Mouse (Mus musculus): ENCODE measurements at regions not wholly inside any gene's neighbourhood (a gene's known extent, or its start where the extent isn't known, plus 50 kb on each side); places are given as distances from the start of the nearest gene placed in this dataset.

DNA sequence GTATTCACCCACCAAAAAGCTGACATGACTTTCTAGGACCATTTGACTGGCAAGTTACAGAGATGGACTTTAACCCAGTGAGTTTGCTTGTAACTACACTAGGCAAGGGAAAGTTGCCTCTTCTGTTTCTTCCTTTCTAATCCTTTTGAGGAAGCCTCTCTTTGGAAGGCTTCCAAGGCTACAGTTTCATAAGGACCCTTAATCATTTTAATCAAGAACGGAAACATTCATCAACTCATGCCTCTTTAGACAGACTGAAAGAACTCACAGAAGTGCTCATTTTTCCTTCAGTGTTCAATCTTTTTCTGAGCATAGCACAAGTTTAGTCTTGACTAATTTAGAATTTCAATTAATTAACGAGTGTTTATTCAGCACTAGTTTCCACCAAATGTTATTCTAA, 84.2 kb downstream of the Ddx1 start:
- no peak for DNase-seq

DNA sequence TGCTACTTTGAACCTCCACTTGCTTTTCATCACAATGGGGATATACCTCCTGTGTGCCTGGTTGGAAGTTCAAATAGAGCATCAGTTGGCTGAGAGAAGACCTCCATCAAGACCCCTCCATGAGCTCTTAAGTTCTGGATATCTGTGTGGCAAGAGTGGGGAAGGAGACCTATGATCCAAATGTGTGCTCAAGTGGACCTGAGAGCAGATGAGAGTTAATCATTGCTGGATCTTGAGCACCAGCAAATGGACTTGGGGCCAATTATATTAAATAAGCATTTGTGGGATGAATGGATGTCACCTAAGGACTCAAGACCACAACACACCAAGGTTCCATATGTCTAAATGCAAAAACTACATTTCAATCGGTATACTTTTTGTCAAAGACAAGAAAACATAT, 88.0 kb downstream of the Ddx1 start:
- no peak for DNase-seq

DNA sequence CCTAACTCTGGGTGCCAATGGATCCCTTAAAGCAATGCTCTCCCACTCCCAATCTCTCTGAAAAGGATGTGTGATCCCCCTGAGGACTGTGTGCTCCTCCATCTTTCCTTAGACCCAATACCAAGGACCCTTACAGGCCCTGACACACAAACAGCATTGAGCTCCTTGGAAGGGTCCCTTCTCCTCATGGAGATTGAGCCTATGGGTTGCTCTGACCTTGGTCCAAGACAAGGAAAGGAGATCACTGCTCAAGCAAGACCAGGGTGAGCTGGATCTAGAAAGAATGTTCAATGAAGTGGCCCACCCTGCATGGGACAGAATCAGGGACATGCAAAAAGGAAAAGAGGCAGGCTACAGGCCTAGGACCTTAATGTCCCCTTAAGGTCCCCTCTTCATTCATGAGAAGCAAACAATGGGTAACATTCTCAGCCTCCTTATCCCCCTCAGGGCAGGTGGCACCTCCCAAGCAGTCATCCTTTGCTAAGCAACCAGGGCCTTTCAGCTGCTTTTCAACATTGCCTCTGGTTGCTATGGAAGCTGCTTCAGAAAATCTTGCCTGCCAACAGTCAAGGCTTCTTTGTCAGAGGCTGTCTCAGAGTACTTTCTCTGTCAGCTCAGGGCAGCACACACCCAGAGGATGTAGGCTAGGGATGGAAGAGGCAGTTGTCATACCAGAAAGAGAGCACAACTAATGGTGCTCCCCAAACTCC, 89.5 kb downstream of the Ddx1 start:
- peak; percentile 48 for DNase-seq

DNA sequence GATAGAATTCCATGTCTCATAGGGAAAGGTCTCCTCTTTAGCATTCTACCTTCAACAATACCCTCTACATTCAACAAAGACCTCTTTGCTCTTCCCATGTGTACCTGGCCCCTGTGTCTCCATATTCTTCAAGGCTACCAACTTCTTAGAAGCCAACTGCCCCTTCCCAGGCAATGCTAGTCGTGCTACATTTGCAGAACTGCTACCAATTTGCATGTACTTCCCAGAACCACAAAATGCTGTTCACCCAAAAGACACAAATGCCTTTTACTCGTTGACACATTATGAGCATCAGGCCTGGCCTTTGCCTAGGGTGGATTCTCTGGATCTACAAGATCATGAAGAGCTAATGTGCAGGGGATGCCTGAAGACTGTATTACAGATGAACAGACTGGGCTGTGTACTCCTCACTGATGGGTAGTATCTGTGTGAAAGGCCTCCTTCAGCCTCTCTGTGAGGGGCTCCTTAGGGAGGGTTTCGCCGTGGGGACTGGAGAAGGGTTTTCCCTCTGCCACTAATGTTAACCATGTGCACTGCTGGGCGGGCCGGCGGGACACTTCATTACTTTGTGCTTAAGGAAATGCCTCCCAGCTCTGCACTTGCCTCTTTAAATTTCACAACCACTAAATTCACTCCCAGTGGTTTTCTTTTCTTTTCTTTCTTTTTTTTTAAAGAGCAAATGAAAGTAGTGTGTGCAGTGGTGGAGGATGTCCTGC, 91.2 kb downstream of the Ddx1 start:
- peak; percentile 57 for DNase-seq

DNA sequence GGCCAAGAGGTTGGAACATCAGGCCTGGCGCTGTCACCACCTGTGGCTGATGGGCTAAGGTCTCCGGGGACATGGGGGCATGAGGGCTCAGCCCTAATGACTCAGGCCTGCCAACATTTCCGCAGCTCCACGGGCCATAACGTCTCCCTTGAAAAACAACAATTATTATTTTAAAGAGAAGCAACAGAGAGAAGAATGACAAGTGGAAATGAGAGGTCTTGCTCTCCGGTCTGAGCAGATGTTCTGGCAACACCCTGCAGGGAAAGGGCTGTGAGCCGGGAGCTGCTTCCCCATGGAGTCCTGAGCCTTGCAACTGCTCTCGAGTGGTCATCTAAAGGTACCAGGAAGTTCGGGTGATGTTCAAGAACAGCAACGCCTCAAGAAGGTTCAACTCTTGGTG, 91.9 kb downstream of the Ddx1 start:
- DNase-seq, result peak; percentile 27

DNA sequence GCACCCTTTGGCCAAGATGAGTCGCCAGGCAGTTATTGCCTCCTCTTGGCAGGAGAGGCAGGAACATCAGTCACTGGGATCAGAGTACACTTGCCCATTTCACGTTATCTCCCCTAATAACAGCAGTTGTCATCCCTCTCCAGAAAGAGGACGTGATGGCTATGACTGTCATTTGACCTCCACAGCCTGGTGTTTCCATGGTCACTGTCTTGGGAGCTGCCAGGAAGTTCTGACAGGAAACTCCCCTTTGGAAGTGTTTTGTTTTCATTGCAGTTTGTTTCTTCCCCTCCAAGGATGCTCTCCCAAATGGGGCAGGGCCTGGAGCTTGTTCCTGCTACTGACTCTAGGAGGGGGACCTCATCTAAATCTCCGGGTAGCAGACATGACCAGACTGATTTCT, 98.3 kb downstream of the Ddx1 start:
- DNase-seq, result no peak

DNA sequence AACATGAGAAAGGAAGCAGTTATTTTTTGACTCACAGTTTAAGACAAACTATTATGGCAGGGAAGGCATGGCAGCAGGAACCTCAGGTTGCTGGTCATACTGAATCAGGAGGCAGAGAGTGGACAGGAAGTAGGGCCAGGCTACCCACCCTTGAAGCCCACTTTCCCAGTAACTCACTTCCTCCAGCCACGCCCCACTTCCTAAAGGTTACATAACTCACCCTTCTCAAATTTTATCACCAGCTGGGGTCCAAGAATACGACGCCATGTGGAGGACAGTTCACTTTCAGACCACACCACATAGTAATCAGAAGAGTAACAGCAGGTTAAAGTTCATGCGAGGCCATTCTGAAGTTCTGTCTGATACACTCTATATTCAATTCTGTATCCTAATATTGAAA, 101.8 kb downstream of the Ddx1 start:
- DNase-seq, result no peak

DNA sequence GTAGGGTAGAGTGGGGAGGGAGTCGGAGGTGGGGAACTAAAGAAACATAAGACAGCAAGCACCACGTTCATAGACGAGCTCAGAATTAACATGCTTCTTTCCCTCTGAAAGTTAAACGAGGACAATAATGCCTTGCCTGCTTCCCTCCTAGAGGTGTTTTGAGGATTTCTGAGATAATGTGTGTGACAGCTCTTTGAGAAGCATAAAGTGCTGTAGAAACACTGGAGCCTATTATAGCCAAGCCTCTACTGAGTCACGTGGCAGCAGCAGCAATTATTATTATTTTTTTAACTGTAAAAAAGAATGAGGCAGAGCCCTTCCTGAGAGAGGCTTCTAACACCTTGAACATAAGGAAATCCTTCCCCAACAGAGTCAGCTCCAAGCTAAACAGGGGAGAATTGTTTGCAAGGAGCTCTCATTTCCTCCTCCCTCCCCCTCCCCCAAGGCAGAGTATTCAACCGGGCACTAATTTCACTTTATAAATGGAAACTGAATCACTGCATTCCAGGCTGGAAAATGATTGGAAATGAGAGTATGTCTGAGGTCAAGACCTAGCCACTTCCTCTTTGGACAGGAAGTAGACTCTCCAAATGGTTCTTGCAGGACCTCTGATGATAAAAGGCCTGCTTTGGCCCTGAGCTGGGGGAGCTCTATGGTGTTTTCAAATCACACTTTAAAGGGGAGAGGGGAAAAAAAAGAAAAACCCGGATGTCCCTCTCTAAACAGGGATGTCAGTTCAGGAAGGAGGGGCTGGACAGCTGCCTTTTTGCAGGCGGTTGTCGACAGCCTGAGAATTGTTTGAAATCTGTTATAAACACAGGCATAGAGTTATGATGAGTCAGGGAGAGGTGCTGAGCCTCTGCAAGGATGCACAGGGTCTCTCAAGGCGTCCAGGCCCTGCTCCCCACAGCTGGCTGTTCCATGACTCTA, 103.6 kb downstream of the Ddx1 start:
- peak; percentile 50 for DNase-seq

DNA sequence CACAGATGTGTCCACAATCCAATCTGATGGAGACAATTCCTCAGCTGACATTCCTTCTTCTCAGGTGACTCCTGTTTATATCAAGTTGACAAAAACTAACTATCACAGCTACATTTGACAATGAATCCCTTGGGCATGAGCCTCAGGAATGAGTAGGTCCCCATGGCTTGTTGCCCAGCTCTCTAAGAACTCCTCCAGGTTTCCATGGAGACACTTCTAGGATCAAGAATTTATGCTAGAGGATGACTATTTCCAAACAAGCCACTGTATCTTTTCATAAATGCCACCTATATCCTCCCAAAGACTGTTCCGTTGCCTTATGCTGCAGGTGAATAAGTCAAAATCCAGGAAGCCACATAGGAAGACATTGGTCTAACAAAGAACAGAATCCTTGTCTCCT, 104.3 kb downstream of the Ddx1 start:
- no peak for DNase-seq

DNA sequence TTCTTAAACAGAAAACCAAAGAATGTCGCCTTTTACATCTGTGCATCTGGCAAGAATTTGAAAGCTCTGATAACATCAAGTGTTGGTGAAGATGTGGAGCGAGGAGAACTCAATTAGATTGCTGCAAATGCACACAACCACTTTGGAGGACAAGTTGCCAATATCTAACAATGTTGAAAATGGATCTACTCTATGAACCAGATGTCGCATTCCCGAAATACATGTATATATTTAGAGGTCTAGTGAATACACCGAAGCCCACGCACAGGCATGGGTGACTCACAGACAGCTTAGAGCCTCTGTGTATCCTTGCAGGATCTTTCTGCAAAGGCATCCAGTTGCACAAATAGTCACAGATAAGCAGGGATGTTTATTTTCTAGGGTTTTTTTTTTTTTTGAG, 108.4 kb downstream of the Ddx1 start:
- no peak for DNase-seq

DNA sequence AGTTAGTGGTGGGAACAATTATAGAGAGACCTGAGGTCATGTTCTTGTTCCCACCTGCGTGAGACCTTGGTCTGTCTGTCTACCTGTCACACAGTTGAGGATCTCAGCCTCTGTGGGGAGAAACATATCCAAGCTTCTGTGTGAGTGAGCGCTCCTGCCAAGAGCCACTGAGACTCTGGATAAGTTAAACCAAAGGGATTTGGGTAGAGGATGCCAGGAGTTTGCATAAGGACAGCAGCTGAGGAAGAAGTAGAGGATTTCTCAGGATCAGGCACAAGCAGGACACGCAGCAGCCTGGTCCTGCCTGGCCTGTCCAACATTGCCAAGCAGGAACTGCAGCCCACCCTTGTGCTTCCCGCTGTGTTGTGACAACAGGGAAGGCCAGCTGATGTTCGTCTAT, 109.8 kb downstream of the Ddx1 start:
- DNase-seq, result no peak

DNA sequence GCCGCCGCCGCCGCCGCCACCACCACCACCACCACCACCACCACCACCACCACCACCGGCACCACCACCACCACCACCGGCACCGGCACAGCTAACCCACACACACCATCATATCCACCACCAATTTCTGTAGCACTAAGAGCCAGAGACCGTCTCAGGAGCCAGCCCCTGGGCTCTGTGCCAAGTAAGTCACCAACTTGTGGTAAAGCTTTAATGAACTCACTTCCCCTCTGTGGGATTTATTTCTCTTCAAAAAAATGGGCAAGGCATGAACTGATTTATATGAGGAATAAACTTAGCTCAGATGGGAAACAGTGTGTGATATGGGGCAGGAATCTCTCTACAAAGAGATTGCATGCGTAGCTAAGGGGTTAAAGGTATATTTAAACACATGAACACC, 114.8 kb downstream of the Ddx1 start:
- DNase-seq, result no peak

DNA sequence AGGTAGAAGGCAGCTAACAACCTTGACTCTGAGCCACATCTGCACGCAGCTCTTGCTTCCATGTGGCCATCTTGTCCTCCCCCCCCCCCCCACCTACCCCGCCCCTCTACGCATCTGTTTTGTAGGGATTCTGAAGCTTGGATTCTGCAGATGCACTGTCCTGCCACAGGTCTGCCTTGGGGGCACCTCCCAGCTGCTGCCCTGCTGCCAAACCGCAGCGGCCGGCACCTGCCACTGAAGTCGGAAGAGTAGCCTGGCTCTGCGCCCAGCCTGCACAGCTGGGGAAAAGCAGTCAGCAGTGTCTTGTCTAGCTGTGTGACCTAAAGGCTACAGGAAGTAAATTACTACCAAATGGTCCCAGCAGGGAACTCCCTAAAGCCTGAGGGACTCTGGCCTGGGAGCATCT, 119.3 kb downstream of the Ddx1 start:
- no peak for DNase-seq

DNA sequence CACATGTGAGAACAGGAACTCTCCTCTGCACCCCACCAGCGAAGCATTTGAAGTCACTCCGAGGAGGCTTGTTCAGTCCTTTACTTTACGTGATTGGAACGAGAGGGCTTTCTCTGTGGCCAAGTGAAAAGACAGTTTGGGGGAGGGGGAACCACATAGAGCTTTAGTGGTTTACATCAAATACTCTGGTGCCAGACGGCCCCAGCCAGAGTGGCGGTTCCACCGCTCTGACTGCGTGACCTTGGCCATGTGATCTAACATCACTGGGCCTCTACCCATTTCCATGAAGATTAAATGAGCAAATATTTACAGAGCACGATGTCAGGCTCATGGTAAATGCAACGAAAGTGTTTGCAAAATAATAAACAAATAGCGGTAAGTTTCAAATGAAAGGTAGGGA, 121.6 kb downstream of the Ddx1 start:
- no peak for DNase-seq

DNA sequence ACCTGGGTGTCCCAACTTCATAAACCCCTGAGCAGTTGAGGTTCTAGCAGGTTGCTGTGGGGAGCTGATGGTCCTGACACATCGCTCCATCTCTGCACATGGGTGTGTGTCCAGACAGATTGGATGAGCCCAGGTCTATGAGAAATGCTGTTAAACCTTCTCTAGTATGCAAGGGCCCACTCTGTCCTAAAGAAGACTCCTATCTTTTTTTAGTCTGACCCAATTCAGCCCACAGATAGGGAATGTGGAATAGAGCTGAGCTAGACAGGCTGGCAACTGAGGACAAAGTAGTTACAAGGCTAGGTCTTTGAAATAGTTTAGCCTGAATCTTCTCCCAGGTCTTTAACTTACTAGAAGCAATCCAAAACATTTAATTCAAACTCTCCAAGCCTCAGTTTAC, 124.0 kb downstream of the Ddx1 start:
- no peak for DNase-seq

DNA sequence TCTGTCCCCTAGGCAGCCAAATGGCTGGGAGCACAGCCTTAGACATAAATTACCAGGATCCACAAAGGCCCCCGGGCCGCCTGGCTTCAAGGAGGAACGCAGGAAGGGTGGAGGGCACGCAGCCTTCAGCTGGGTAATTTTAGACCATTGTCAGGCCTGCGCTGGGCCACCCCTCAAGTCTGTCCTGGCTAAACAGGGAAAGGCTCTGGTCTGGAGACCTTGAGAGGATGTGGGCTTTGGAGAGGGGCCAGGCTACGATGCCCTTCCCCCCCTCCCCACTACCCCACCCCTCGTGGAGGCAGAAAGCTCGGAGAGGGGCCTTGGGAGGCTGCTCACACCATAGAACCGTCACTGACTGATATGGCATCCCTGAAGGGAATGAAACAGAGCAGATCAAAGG, 126.7 kb downstream of the Ddx1 start:
- DNase-seq, result no peak

DNA sequence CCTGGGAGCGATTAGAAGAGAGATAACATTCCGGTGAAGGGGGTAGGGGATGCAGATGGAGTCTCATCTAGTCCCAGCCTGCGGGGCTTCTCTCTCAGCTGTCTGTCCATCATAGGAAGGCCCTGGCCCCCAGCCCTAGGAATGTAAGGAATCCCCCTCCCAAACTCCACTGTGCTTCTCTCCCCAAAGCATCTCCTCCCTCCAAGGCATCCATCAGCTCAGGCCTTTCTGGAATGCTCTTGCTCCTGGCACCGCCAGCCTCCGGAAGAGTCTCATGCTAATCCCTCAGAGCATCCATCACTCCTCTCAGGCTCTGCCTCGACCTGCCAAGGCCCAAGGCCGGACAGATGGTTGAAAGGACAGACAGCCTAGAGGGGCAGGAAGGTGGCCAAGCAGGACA, 128.4 kb downstream of the Ddx1 start:
- DNase-seq, result peak; percentile 47

DNA sequence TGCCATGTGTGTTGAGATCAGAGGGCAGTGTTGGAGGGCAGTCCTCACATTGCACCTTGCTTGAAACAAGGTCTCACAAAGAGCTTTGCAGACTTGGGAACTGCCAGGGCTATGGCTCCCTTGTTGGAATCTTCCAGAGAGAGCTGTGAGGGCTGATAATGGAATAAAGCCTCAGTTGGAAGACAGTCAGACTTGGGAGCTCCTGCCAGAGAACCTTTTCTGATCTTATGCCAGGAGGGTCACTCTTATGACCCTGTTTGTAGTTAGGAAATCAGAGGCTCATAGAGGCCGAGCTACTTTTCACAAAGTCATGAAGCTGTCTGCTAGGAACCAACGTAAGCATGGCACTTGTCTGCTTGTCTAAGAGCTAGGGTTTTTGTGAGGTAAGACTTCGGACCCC, 129.4 kb downstream of the Ddx1 start:
- no peak for DNase-seq

DNA sequence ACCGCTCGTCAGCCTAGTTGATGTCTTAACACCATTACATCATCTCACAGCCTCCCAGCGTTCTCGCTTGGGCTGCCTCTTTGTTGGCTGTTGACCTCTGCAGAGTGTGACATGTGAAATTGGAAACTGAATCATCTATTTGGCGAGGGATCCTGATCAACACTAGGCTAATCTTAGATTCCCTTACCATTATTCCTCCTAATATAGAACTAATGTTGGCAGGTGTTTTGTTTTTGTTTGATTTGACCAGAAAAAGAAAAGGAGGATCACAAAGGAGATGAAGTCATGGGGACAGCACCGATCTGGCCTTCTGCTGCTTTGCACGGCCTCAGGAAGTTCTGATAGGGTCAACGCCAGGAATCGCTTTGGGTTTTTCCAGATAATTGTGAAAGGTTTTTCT, 131.0 kb downstream of the Ddx1 start:
- no peak for DNase-seq

DNA sequence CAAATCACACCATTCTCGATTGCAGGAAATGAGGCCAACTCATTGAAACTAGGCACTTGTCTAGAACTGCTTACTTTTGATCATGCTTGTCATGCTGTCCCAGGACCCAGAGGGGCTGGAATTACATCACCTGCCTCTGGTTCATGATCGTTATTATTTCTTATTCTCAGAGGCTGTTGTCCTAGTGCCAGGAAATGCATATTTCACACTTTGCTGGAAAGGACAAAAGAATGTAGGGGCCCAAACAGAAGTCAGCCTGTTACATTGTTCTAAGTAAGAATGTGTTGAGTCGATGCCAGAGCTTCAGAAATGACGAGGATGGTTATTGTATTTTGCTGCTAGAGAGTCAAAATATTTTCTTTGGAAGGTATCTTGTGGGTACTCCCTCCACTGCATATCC, 134.7 kb downstream of the Ddx1 start:
- no peak for DNase-seq

DNA sequence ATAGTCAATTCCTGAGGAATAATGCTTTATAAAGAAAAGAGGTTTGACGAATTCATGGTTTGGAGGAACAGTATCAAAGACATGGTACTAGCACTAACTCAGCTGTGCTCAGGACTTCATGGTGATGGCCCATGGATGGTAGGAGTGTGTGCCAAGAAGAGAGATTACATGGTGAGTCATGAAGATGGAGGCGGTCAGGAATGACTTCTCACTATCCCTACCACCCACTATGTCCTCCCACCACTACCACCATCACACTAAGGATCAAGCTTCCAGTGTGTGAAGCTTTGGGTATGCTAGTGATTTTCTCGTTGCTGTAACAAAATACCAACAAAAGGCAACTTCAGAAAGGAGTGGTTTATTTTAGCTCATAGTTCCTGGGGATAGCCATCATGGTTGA, 142.1 kb downstream of the Ddx1 start:
- no peak for DNase-seq

DNA sequence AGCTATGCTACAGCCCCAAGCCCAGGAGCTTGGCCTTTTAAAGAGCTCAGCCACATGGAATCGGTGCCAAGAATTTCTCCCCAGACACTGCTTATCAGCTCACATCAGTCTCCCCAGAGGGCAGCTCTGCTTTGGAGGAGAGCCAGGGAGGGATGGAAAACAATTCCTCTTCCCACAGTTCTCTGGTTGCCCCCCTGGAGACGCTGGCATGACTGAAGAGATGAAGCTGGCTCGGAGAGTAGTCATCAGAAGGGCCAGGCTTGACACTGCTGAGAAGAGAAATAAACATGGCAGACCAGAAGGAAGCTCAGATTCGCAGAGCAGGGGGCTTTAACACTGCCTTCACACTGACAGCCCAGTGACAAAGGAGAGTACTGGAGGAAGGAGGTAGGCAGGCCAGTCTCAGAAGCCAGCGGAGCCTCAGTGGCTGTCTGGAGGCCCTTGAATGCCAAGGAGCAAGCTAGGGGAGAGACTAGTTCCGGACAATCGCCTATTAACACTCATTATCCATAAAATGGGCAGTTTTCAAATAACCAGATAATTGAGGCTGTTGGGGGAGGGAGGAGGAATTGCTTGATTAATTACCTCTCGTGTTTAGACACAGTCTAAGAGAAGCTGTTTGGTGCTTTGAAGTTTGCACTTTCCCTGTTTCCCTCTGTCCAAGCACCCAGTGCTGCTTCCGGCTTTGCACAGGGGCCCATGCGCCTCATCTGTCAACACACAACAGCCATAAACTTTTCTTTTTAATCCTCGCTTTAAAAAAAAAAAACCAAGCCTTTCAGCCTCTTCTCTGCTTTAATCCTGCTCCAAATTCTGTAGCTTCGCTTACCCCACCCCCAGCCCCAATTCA, 148.3 kb downstream of the Ddx1 start:
- DNase-seq, result peak; percentile 49

Measured in embryo, embryonic 11 days (tissue).